Mouse (Mus musculus) right cerebral cortex, postnatal 4 days (tissue): ENCODE measurements around the gene Mmp8.

Source experiments
- DNase-seq: peaks from one replicate; pipeline ENCODE4 v3.0.0-alpha.2; 2022

The Mmp8 gene

GRCm38 (mm10) chr9:7594816-7595540 is 36.7 kb downstream of the Mmp8 start:
- peak; percentile 63 for DNase-seq

- DNase-seq: peak; percentile 72
Measured at GRCm38 (mm10) chr9:7602982-7603742, 44.9 kb downstream of the Mmp8 start.

DNA sequence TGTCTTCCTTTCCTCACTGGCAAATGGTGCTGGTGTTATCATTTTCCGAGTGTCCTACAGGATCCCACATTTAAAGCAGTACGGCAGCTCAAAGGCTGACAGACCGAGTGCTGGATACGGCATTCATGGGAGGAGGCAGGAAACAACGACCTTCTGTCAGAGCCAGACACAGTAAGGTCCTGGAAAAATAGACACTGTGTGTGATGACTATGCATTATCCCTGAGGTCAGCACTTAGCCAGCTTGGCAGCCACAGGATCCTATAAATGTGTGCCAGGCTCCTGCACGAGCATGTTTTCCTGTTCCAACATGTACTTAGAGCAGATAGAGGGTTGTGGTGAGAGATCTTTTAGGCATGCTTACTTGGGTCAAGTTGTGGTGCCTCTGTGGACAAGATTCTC is 45.7 kb downstream of the Mmp8 start:
- DNase-seq: no peak

- DNase-seq: no peak
Measured at GRCm38 (mm10) chr9:7605638-7606037, 47.4 kb downstream of the Mmp8 start.
